Mouse (Mus musculus): ENCODE measurements around the gene Calcoco2. TPM values are rescaled to one million over a fixed set of nuclear protein-coding genes. Genes with fewer than 3 reads are reported as not detected.
"Not testable (repeated sequence)": the region's sequence is repeated elsewhere in the genome, so short reads cannot be mapped to it uniquely, and the experiment has no call there.

Calcoco2 gene
- polyA plus RNA-seq, 1 experiment from 2014 or later, result not detected

- ATAC-seq (no peak), DNase-seq (no peak)
- no peak overlapping the region for H3K4me2 ChIP-seq (ENCODE audit: low read depth, low read length)
- H3K4me1 ChIP-seq (ENCODE audit: insufficient read depth), result no peaks in the 10 kb centered on the region
- H3K27me3 ChIP-seq (ENCODE audit: insufficient read depth, low read length), result 0 out of 2 replicates have a peak, but pooled peaks cover 9% of the 10 kb centered on the region
- H3K27ac ChIP-seq (ENCODE audit: low read depth), result no peak overlapping the region
- 78% methylated on average over 3 of the region's 3 CpGs for WGBS (ENCODE audit: insufficient replicate concordance)
- H3K9ac ChIP-seq (replicated peaks), result no peak overlapping the region
- no peaks in the 10 kb centered on the region for H3K9me3 ChIP-seq (ENCODE audit: low read length)
- H3K4me3 ChIP-seq (ENCODE audit: low read depth, low read length), result no peak overlapping the region
- no peaks in the 10 kb centered on the region for H3K36me3 ChIP-seq (replicated peaks; ENCODE audit: insufficient read depth, low read length)
- TF ChIP-seq CTCF (IDR thresholded peaks at IDR 0.05; ENCODE audit: low read depth) (no peak), EP300 (IDR thresholded peaks at IDR 0.05; ENCODE audit: low read depth) (no peak)
Observed at GRCm38 (mm10) chr11:96116116-96116515, 4.4 kb upstream of the Calcoco2 start.

DNA sequence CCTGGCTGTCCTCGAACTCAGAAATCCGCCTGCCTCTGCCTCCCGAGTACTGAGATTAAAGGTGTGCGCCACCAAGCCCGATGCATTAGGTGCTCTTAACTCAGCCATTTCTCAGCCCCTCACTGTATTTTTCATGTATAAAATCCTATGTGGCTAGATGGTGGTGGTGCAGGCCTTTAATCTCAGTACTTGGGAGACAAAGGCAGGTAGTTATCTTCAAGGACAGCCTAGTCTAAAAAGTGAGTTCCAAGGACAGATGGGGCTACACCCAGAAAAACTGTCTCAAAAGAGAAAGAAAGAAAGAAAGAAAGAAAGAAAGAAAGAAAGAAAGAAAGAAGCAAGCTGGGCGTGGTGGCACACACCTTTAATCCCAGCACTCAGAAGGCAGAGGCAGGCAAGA lies 3.7 kb upstream of the Calcoco2 start:
- no peaks in the 10 kb centered on the region for H3K4me1 ChIP-seq (ENCODE audit: insufficient read depth)
- DNase-seq (no peak), ATAC-seq (no peak)
- no peak overlapping the region for H3K4me2 ChIP-seq (ENCODE audit: low read depth, low read length)
- no peaks in the 10 kb centered on the region for H3K9me3 ChIP-seq (ENCODE audit: low read length)
- H3K27ac ChIP-seq (ENCODE audit: low read depth), result no peak overlapping the region
- H3K36me3 ChIP-seq (replicated peaks; ENCODE audit: insufficient read depth, low read length), result no peaks in the 10 kb centered on the region
- H3K9ac ChIP-seq (replicated peaks), result no peak overlapping the region
- WGBS (ENCODE audit: insufficient replicate concordance), result 92% methylated on average over 6 of the region's 6 CpGs
- no peak overlapping the region for H3K4me3 ChIP-seq (ENCODE audit: low read depth, low read length)
- 0 out of 2 replicates have a peak, but pooled peaks cover 7% of the 10 kb centered on the region for H3K27me3 ChIP-seq (ENCODE audit: insufficient read depth, low read length)
- TF ChIP-seq EP300 (IDR thresholded peaks at IDR 0.05; ENCODE audit: low read depth) (no peak), CTCF (IDR thresholded peaks at IDR 0.05; ENCODE audit: low read depth) (no peak)

GRCm38 (mm10) chr11:96114077-96114476 lies 2.3 kb upstream of the Calcoco2 start:
- H3K36me3 ChIP-seq (replicated peaks; ENCODE audit: insufficient read depth, low read length), result no peaks in the 10 kb centered on the region
- H3K9me3 ChIP-seq (ENCODE audit: low read length), result no peaks in the 10 kb centered on the region
- no peak for ATAC-seq
- H3K4me2 ChIP-seq (ENCODE audit: low read depth, low read length), result no peak overlapping the region
- H3K27ac ChIP-seq (ENCODE audit: low read depth), result no peak overlapping the region
- WGBS (ENCODE audit: insufficient replicate concordance), result 57% methylated on average over 2 of the region's 2 CpGs
- DNase-seq, result no peak
- H3K4me3 ChIP-seq (ENCODE audit: low read depth, low read length), result no peak overlapping the region
- no peak for TF ChIP-seq EP300 (IDR thresholded peaks at IDR 0.05; ENCODE audit: low read depth)
- TF ChIP-seq CTCF (IDR thresholded peaks at IDR 0.05; ENCODE audit: low read depth), result no peak
- H3K27me3 ChIP-seq (ENCODE audit: insufficient read depth, low read length), result 0 out of 2 replicates have a peak, but pooled peaks cover 3% of the 10 kb centered on the region
- H3K4me1 ChIP-seq (ENCODE audit: insufficient read depth), result no peaks in the 10 kb centered on the region
- no peak overlapping the region for H3K9ac ChIP-seq (replicated peaks)

DNA sequence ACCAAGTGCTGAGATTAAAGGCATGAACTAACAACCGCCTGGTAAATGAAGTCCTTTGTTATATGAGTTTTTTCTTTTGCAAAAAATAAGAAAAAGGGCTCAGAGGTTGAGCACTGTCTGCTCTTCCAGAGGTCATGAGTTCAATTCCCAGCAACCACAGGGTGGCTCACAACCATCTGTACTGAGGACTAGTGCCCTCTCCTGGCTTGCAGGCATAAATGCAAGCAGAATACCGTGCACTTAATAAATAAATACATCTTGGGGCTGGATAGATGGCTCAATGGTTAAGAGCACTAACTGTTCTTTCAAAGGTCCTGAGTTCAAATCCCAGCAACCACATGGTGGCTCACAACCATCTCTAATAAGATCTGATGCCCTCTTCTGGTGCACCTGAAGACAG lies 814 bp downstream of the Calcoco2 start:
- H3K4me2 ChIP-seq (ENCODE audit: low read depth, low read length); DNase-seq; H3K27ac ChIP-seq (ENCODE audit: low read depth); ATAC-seq; H3K4me3 ChIP-seq (ENCODE audit: low read depth, low read length); H3K9me3 ChIP-seq (ENCODE audit: low read length); H3K36me3 ChIP-seq (replicated peaks; ENCODE audit: insufficient read depth, low read length); H3K4me1 ChIP-seq (ENCODE audit: insufficient read depth); H3K9ac ChIP-seq (replicated peaks); H3K27me3 ChIP-seq (ENCODE audit: insufficient read depth, low read length): not testable (repeated sequence)
- WGBS (ENCODE audit: insufficient replicate concordance), result 46% methylated on average over 2 of the region's 2 CpGs
- peak; percentile 32 for TF ChIP-seq CTCF (IDR thresholded peaks at IDR 0.05; ENCODE audit: low read depth)

DNA sequence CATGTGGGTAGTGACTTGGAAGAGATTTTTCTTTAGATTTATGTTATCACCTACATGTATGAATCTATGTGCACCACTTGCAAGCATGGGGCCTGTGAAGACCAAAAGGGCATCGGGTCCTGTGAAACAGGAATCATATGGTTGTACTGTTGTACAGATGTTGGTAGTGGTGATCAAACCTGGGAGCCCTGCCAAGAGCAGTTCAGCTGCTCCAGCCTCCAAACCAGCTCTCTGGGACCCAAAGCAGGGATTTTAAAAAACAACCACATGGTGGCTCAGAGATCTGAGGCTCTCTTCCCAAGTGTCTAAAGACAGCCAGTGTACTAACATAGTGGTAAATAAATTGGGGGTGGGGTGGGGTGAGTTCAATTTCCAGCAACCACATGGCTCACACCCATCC lies 3.4 kb downstream of the Calcoco2 start:
- ATAC-seq (no peak), DNase-seq (no peak)
- 71% methylated on average over 1 of the region's 1 CpGs for WGBS (ENCODE audit: insufficient replicate concordance)
- Histone ChIP-seq H3K4me3 (ENCODE audit: low read depth, low read length) (no peak overlapping the region), H3K9ac (replicated peaks) (no peak overlapping the region), H3K9me3 (ENCODE audit: low read length) (no peaks in the 10 kb centered on the region), H3K27me3 (ENCODE audit: insufficient read depth, low read length) (0 out of 2 replicates have a peak, but pooled peaks cover 3% of the 10 kb centered on the region), H3K4me1 (ENCODE audit: insufficient read depth) (no peaks in the 10 kb centered on the region), H3K36me3 (replicated peaks; ENCODE audit: insufficient read depth, low read length) (no peaks in the 10 kb centered on the region), H3K27ac (ENCODE audit: low read depth) (no peak overlapping the region), H3K4me2 (ENCODE audit: low read depth, low read length) (no peak overlapping the region)
- TF ChIP-seq EP300 (IDR thresholded peaks at IDR 0.05; ENCODE audit: low read depth) (no peak), CTCF (IDR thresholded peaks at IDR 0.05; ENCODE audit: low read depth) (no peak)

DNA sequence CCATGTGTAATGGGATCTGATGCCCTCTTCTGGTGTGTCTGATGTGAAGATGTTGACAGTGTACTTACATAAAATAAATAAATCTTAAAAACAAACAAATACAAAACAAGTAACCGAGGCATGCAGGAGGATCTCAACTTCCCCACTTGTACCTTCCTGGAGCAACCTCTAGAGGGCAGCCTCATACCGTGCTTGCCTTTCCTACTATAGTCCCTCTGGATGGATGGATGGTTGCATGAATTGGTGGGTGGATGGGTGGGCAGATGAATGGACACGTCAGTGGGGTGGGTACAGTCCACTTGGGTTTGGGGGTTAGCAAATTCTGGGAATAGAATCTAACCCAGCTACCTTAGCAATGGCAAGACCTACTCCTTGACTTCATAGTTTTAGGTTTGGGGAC lies 18.4 kb downstream of the Calcoco2 start:
- Histone ChIP-seq H3K36me3 (replicated peaks; ENCODE audit: insufficient read depth, low read length) (no peaks in the 10 kb centered on the region), H3K9me3 (ENCODE audit: low read length) (no peaks in the 10 kb centered on the region), H3K27ac (ENCODE audit: low read depth) (no peak overlapping the region), H3K27me3 (ENCODE audit: insufficient read depth, low read length) (no peaks in the 10 kb centered on the region), H3K9ac (replicated peaks) (no peak overlapping the region), H3K4me1 (ENCODE audit: insufficient read depth) (no peaks in the 10 kb centered on the region), H3K4me2 (ENCODE audit: low read depth, low read length) (no peak overlapping the region), H3K4me3 (ENCODE audit: low read depth, low read length) (no peak overlapping the region)
- DNase-seq (peak; percentile 64), ATAC-seq (no peak)
- TF ChIP-seq EP300 (IDR thresholded peaks at IDR 0.05; ENCODE audit: low read depth) (no peak), CTCF (IDR thresholded peaks at IDR 0.05; ENCODE audit: low read depth) (peak; percentile 95)
- WGBS (ENCODE audit: insufficient replicate concordance), result 5% methylated on average over 3 of the region's 3 CpGs

All from liver, postnatal 0 days (tissue).